Mouse (Mus musculus): ENCODE results near the gene Parp11.
"Not testable (repeated sequence)": the region's sequence is repeated elsewhere in the genome, so short reads cannot be mapped to it uniquely, and the experiment has no call there.

The Parp11 gene

DNA sequence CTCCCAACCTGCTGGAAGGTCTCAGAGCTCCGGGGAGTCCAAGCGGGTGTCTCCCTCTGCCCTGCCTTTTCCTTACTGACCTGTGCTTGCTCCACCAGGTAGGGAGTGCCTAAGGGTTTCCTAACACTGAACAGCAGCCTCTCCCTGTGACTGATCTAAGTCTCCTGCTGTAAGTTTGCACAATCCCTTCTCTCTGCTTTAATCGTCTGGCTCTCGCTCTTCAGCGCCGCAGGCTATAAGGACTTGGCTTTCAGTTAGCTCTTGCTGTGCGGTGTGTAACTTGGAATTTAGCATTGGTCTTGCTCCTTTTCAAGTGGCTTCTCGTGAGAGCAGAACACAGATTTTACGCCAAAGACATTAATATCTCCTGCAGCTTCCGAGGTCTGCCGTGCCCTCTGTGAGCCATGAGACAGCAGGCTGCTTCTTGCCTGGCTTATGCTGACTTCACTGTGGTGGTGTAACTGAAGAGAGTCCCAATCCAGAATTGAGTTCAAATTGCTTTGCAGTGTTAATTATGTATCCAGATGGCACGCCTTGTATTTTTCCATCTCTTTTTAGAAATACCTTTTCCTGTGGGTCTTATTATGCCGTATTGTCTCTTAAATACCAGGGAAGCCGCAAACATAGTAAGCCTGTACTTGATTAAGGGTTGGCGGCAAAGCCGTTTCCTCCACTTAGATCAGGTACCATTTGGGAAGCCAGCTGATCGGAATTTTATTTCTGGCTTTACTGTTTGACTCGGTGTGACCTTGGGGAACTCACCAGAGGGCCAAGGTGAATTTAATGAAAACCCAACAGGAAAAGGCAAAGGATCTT lies 50.4 kb downstream of the Parp11 start:
- no peak for DNase-seq

DNA sequence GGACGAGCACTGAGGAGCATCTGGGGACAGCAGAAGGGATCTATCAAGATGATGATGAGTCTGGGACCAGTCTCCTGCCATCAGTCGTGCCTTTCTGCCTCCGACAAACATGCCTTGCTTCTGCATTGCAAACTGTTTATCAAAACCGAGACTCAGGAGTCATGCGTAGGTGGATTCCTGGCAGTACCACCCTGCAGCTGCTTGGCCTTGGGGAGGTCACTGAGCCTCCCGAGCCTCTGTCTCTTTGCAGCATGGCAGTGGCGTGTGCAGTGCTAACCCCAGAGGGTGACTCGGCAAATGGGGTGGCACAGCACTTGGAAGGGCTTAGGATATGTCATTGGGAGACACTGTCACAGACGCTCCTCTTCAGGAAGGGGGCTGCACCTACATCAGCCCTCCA lies 53.5 kb downstream of the Parp11 start:
- DNase-seq = no peak

DNA sequence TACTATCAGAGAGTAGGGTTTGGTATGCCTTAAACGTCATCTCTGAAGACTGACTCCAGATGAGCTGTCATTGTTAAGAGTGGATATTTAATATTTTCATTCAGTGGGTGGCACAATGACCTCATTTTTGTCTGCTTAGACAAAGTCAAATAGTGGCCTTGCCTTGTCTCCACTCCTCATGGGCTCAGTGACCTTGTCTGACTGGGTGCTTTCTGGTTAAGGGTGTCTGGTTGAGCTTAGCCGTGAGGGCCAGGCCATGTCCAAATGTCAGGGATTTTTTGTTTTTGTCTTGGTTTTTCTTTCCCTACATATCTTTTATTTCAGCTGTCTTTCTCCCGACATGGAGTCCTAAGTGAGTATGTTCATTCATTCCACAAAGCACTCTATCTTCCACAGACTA lies 54.2 kb downstream of the Parp11 start:
- DNase-seq = no peak

DNA sequence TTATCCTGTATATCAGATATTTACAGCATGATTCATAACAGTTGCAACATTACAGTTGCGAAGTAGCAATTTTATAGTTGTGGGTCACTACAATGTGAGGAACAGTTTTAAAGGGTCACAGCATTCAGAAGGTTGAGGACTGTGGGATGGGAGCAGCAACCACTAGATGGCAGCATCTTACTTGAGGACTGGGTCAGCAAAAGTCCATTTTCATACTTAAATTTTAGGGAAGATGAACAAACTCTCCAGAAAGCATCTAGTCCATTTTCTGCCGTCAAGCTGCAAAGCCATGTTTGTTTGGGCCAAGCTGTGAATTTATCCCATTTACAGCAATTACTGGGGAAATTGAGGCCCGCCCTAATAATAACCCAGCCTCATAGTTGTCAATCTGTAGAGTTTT lies 55.9 kb downstream of the Parp11 start:
- DNase-seq = peak; percentile 39

DNA sequence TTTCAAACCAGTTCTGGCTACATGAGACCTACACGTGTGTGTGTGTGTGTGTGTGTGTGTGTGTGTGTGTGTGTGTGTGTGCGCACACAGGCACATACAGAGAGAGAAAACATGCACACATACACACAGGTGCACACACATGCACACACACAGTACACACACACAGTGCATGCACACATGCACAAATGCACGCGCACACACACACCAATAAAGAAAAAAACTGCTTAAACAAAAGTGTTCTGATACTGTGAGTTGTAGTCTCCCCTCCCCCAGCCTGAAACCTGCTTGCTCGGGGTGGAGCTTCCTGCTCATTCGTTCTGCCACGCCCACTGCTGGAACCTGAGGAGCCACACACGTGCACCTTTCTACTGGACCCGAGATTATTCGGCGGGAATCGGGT lies 67.1 kb downstream of the Parp11 start:
- DNase-seq = not testable (repeated sequence)

DNA sequence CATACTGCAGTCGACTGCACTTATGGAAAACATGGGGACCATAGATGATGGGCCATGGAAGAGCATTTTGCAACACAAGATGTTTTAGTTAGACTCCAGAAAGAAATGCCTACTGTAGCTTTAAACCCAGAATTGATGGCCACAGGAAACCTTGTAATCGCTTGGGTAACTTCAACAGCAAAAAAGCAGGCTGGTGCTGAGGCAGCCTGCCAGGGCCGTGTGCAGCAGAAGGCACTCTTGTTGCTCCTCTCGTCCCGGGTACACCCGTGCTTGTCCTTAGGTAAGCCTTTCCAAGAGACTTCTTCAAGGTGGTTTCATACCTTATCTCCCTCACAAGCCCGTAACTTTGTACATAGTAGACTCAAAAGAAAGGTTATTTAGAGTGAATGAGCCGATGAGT lies 74.5 kb downstream of the Parp11 start:
- DNase-seq = no peak

DNA sequence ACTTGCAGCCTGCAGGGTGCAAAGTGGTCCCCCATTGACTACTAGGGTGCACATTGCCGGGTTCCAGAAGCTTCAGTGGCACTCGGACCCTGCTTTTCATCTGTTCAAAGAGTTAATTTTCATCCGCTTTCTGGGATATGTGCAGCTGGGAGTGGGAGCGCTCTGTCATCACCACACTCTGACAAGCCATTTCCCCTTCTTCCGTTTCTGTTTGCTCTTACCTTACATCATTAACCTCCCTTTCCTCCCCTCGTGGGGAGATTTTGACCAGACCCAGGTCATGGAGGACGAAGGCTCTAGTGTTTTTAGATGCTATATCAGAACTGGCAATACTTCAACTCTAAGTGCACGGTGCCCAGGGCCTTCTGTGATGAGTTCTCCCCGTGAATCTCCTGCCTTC lies 75.7 kb downstream of the Parp11 start:
- no peak for DNase-seq

DNA sequence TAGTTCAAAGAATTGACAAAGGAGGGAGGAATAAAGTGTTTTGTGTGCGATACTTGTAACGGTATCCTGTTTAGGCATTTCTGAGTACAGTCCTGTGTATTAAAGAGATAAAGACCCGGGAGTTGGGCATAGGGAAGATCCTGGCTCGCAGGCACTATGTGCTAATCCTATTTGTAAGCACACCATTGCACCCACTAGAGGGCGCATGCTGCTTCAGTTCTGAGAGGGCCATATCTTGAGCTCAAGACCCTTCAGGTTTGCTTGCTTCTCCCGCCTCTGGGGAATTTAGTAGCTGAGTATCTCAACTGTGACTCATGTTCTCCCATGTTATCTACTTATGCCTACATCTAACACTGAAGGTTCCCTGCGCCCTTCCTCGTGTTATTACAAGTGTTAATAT lies 77.8 kb downstream of the Parp11 start:
- DNase-seq = peak; percentile 14

DNA sequence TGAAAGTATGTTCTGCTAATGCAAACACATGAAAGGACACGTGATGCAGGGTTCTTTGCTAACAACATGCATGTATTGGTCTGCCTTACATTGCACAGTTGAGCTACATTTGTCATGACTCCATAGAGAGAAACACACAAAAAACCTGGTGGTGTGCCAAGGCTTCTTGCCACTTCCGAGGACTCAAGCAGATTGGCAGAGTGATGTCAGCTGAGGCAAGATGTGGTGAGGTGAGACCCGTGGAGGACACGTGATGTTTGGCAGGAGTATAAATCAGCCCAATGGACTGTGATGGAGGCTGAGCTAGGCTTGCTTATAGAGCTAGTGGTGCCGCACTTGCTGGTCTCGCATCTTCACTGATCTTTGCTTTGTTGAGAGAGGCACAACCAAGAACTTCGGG lies 82.0 kb downstream of the Parp11 start:
- DNase-seq = no peak

DNA sequence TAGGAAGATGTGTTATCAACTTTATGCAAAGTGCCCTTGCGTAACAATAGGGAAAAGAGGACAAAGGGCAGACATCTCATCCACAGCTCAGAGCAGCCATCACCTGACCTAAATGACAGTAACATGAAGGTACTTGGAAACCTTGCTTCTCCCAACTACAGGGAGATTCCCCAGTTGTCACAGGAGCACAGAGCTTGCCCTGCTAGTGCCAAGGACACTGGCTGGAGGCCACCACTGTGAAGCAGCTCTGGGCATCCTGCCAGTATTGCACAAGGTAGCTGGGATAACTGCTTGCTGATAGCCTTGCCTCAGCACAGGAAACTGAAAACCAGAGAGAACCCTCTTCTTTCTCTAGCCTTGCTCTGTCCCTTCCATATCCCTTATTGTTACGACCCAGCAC lies 82.8 kb downstream of the Parp11 start:
- DNase-seq = peak; percentile 82

DNA sequence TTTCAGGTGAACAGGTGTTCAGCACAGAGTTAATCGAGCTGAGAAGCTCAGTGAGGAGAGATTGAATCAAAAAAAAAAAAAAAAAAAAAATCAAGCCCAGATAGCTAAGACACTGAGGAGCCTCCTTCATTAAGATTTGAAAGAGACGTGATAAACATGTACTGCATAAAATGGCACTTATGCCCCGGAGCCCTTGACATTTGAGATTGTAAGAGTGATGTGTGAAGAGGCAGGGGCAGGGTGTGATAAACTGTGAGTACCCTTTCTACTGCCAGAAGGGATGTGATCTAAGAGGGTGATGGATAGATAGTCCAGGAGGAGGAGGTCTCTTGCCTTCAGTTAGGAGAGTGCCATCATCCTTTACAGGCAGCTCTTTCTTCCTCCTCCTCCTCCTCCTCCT lies 83.6 kb downstream of the Parp11 start:
- no peak for DNase-seq

DNA sequence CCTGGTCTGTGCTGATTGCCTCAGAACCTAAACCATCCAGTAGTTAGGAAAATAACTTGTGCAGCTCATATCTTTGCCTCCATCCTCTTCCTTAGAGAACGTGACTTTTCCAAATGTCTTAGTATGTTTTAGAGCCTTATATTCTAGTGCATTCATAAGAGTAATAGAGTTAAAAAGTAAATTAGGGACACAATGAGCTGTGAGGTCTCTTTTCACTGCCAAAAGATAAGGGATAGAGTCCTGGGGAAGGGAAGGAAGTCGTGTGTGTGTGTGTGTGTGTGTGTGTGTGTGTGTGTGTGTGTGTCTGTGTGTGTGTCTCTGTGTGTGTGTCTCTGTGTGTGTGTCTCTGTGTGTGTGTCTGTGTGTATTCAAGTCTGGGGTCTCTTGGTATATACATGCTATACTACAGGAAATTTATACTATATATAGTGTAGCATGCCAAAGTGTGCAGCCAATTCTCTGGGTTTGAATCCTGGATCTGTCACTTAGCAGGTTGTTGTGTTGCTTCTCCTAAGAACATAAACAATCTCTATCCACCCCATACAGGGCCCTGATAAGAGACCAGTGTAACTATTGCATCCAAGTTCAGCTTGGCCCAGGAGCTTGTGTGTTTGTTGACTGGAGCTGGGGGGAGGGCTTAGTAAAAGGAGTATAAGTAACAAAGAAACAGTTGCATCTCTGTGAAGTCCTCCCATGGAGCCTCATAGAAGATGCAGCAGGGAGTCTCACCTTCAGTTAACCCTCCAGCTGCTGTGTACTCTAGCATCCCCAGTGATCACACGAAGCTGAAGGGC lies 85.0 kb downstream of the Parp11 start:
- DNase-seq = no peak

DNA sequence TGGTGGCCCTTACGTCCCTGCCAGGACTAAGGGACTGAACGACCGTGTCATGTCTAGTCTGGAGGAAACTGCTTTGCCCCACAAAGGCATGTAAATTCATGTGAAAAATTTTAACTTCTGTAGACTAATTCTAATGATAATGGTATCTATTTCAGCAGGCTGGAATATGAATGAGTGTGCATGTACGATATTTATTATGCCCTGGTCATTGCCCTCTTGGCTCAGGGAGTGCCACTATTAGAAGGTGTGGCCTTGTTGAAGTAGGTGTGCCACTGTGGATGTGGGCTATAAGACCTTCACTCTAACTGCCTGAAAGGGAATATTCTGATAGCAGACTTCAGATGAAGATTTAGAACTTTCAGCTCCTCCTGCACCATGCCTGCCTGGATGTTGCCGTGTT lies 85.7 kb downstream of the Parp11 start:
- DNase-seq = no peak

DNA sequence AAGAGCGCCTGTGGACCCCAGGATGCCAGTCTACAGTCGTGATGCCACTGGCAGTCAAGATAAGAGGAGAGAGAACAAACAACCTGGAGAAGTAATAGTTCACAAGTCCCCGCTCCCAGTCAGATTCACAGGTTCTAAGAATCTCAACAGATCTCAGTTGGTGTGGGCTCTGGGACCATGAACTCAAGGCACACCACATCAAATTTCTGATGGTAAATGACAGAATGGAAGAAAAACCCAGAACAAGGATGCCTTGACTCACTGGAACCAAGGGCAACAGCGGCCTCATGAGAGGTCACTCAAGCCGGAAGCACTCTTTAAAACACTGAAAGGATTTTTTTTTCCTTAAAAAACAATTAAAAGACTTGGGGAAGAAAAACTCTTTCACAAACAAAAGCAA lies 87.1 kb downstream of the Parp11 start:
- DNase-seq = no peak

DNA sequence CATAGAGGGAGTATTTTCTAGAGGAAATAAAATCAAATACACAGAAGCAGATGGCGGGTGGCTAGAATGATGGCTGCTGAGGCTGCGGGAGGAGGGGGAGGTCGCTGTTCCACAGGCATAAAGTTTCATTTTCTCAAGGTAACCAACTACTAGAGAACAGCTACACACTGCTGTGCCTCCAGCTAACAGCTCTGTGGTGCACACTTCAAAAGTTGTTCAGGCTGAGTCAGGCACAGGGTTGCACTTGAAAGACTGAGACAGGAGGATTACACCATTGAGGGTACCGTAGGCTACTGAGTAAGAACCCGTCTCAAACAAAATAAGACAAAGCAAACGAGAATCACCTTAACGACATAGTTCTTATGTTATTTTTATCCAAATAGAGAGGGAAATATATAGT lies 90.4 kb downstream of the Parp11 start:
- DNase-seq = no peak

DNA sequence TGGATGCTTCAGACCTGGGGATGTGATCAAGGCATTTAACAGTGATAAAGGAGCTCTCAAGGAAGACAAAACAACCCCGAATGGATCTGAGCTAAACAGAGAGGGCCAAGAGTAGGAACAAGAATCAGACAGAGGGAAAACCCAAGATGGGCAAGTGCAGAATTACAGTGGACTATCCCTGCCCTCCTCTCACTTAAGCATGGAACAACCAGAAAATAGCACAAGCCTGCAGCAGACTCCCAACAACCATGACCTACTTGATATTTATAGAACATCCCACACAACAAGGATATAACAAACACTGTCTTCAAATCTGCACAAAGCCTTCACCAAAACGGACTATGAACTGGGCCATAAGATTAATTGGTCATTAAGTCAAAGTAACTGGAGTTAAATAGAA lies 91.5 kb downstream of the Parp11 start:
- DNase-seq = no peak

DNA sequence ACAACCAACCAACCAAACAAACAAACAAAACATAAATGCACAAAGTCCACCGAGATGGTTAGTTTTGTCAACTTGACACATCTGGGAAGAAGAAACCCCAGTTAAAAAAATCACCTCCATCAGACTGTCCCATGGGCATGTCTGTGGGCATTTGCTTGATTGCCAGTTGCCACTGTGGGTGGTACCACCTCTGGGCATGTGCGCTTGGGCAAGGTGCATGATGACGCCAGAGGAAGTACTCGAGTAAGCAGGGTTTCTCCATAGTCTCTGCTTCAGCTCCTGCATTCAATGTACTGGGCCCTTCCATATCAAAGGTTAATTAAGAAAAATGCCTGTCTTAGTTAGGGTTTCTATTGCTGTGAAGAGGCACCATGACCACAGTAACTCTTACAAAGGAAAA lies 92.6 kb downstream of the Parp11 start:
- DNase-seq = no peak

DNA sequence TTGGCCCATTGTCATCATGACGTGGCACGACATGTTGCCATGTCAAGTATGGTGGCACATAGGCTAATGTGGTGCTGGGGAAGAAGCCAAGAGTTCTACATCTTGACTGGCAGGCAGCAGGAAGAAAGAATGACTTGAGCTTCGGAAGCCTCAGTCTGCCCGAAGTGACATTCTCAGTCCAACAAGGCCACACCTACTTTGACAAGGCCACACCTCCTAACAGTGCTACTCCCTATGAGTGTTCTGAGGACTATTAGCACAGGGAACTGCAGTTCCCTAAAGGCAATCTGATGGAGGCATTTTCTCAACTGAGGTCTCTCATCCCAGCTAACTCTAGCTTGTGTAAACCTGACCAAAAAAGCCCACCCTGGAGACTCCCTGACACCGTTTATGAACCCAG lies 93.0 kb downstream of the Parp11 start:
- no peak for DNase-seq

DNA sequence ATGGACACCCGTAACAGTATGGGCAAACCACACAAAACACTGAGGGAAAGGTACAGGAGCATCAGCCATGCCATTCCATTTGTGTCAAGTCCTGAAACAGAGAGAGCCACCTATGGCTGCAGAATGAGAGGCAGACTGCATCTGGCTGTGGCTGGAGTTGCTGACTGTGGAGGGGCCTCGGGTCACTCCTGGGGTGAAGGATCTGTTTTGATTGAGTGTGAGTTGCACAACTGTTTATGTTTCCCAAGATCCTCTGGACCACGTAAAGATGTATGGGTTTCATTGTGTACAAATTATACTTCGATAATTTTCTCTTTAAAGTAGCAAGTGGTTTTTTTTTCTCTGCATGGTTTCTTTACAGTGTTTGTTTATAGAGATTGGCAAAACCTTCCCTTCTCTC lies 93.9 kb downstream of the Parp11 start:
- DNase-seq = no peak

DNA sequence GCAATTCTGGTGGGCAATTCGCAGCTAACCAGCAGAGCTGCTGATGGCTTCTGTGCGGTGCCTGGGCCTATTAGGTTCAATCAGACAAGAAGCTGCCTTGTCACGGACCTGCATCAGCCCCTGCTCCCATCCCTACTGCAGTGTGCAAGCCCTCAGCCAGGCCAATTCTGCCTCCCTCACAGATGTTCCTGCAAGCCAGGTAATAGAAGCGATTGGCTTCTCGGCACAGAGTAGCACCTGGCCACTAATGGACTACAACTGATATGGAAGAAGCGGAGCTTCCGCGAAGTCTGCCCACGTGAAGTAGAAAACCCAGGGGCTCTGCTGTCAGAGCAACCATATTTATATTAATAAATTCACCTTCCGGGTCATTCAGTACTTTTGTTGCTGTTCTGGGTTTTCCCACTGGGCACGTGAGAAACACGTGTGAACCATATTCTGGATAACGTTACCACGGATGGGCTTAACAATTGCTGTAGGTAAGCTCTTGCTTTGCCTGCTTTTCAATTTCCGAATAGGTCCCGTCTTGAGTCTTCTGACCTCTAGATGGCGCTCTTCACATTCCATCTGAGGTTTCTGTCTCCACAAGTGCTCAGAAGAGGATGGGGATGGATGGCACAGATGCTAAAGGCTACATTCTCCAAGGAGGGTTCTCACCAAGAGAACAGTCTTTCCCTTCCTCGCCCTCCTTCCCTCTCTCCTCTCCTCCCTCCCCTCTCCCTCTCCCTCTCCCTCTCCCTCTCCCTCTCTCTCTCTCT lies 95.2 kb downstream of the Parp11 start:
- peak; percentile 30 for DNase-seq
